Mouse (Mus musculus) lung, postnatal 36 days (tissue): Measurements from ENCODE around the gene Avp.
"Not testable (repeated sequence)": the region's sequence is repeated elsewhere in the genome, so short reads cannot be mapped to it uniquely, and the experiment has no call there.

Experiments
- DNase-seq: peaks from one replicate; pipeline ENCODE4 v3.0.0; 2022; ENCODE audit warnings: mixed read lengths

The Avp gene

DNA sequence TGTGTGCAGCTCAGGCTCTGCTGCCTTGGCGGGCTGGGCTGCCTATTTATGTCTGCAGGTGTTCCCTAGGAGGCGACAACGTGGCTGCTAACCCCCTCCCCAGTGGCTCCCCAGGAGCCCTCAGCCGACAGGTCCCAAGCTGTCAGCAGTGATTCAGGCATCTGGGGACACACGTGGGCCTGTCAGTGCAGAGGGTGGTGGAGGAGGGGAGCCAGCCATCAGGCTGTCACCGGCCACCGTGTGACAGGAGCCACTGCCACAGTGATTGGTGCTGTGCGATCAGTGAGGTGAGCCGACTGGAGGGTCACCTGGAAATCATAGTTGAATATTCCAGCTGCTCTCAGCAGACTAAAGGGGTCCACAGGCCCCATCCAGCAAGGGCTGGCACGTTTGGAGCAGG is at the start of gene Avp:
Gene Avp, minus strand, starts transcription at position 3 of the 400 bp plus-strand sequence.
- no peak for DNase-seq

DNA sequence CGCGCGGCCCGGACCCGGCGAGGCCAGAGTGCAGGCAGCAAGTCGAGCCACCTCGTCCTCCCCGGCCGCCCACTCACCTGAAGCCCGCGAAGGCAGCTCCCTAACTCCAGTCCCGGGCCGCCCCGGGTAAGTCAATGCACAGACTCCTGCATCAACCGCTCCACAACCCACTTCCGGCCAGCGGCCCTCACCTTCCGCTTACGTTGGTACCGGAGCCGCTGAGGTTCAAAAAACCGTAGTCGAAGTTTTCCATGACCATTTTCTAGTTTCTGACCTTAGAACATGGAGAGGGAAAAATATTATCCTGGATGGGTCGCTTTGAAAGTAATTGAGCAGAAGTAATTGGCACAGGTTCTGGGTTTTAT is 47.5 kb upstream of the Avp start, which contains the start of the genes Fastkd5 and Ubox5:
Gene Fastkd5, minus strand, starts transcription at position 189 of the 365 bp plus-strand sequence.
Gene Ubox5, minus strand, starts transcription at position 200 of the 365 bp plus-strand sequence.
- DNase-seq: peak; percentile 96

DNA sequence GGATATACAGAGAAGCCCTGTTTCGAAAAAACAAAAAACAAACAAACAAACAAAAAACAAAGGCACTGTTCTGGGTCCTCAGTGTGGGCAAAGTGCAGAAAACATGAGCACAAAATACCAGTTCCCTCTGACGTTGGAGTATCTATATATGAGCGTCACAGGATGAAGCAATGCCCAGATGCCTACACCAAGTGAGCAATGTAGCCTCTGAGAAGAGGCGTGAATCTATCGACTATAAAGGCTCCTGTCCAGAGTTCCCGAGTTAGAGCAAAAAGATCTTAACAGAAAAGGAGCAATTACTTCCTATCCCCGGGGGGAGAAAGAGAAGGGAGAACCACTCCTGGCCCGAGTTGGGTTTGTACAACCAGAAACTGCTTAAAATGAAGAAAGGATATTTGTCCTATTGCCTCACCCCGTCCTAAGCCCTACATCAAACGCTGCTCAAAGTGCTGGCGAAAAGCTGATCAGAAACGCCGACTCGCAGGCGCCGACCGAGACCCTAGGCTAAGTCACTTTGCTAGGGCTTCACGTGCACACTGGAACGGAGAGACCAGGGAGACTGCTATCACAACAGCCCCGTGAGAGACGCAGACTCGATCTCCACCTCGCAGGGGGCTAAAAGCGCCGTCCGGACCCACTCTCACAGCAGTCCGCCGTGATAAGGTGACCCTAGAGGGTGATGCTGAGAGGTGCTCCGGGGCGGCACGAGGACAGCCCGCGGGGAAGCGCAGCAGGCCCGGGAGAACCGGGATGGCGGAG is 46.9 kb upstream of the Avp start:
- no peak for DNase-seq

DNA sequence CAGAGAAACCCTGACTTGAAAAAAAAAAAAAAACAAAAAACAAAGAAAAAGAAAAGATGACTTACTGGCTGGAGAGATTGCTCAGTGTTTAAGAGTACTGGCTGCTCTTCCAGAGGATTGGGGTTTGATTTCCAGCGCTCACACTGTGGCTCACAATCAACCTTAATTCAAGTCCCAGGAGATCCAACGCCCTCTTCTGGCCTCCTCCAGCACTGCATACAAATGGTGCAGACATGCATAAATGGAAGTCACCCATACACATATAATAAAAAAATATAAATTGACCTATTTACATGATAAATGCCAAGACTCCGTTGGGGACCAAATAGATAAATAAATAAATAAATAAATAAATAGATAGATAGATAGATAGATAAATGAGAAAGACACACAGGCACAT is 46.1 kb upstream of the Avp start:
- DNase-seq: no peak

DNA sequence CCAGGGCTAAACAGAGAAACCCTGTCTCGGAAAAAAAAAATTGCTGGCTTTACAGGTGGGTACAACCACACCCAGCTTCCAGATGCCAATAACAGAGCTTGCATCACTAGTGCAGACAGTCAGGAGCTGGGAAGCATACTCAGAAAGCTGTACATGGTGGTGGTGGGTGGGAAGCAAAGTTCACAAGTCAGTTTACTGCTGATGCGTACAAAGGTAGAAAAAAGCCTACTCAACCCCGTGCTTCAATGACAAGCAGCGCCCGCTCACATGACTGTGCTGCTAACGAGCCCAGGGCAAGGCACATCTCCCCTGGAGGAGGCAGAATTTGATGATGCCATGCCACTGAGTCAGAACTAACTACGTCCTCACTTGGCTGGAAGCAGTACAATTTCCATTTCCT is 36.6 kb upstream of the Avp start:
- DNase-seq: no peak

DNA sequence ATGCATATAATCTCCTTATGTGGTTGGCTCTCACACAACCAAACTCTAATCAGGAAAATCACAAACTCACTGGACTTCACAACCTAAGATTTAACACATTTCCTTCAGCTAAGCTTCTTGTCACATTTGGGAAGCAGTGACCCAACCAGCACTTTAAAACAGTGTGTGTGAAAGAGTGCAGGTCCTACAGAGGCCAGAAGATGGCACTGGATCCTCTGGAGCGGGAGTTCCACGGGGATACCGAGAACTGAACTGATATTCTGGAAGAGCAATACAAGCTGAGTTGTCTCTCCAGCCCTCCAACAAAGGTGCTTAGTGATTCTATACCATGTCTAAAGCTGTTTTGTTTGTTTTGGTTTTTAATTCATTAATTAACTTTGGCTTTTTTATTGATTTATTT is 30.7 kb upstream of the Avp start:
- DNase-seq: peak; percentile 45

DNA sequence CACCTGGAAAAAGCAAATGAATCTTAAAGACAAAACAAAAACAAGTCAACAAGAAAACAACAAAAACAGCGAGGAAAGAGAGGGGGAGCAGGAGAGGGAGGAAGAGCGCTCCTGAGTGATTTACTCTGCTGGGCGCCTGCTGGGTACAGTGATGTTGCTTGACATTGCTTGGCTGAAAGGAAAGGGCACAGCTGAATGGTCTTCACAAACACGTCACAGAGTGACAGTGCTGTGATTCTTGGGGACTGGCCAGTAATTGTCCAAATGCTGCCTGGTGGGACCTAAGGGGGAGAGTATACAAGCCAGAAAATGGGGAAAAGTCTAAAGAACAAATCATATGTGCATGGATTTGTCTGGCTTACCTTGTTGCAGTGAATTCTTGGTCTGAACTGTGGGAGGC is 19.8 kb upstream of the Avp start:
- DNase-seq: peak; percentile 32

DNA sequence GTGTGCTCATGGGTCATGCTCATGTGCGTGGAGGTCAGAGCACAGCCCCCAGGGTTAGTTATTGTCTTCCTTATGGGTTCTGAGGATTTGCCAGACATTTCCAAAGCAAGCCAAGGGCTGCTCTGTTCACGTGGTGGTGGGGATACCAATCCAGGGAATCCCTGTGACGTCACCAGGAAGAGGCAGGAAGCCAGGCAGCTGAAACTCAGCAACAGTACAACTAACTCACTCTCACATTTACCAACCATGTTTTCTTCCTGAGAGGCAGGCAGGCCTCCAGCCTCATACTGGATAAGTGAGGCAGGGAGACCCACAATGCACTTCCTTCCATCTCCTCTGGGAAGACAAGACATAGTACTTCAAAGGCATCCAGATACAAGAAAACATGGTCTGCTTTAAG is 16.0 kb upstream of the Avp start:
- DNase-seq: no peak

DNA sequence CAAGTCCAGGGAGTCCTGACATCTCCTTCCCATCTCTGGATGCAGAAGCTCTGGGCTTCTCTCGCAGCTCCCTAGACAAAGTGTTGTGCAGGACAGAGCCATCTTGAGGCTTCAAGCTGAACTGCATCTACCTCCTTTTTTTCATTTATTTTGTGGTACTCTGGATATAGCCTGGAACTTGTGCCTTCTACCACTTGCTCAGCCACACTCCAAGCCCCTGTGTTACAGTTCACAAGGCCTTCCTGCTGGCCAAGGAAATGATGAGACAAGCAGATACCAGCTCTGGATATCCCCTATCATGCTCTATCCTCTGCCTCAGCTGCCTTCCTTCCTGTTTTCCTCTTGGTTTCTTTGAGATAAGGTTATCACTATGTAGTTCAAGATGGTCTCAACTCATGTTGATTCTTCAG is 15.3 kb upstream of the Avp start:
- peak; percentile 52 for DNase-seq

DNA sequence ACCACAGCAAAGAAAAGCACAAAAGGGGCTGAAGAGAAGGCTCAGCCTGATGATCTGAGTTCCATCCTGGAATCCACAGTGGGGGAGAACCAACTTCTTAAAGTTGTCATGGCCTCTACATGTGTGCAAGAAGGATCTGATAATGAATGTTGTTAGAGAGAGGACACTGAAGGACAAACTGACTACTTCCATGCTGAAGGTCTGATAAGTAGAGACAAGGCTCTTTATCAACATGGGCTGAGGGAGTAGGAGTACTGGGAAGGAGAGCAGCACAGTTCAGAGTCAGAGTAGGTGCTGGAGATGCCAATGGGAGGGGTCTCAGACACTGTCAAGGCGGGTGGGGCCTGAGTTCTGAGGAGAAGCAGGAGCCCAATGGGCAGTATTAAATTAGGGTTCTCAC is 13.2 kb upstream of the Avp start:
- DNase-seq: no peak

DNA sequence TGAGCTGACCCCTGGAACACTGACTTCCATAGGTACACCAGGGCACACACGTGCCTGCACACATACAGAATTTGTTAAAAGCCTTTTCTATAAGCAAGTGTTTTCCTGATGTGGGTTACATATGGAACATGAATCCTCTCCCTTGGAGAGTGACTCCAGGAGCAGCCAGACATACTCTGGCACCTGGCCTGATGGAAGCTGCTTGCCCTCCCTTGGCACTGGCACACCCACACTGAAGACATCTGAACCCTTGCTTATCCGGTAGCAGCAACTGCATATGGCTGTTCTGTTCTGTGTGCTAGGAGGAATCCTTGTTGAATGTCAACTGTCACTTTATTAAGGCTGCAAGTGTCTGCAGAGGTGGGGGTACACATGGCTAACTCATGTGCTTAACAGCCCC is 8.7 kb upstream of the Avp start:
- DNase-seq: no peak

DNA sequence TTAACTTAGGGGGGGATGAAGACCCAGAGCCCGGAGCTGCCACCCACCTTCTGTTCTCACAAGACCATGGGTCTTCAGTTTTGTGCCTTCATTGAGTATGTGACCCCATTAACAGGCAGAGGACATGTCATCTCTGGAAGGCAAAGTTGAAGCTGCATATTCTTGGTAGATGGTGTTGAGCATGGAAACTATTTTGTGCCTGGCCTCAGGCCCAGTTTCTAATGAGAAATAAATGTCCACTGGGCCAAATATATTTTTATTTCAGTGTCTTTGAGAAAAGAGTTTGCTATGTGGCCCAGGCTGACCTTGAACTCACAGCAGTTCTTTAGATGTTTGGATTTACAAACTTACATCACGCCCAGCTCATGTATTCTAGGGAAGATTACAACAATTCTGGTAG is 7.4 kb upstream of the Avp start:
- no peak for DNase-seq

DNA sequence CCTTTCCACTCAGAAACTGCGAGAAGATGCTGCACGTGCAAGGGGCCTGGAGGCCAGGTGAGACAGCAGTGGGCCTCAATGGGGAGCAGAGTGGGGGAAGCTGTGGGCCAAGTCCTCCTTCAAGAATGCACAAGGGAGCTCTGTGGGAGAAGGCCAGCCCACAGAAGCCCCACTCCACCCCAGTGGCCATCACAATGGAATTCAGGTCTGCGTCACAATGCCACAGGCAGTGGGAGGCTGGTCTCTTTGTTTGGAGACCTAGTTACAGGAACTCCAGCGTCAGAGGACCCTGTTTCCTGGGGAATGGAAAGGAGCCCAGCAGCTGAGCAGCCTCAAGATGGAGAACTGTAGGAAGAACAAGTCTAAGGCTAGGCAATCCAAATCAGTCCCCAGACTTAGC is 6.8 kb upstream of the Avp start:
- no peak for DNase-seq

DNA sequence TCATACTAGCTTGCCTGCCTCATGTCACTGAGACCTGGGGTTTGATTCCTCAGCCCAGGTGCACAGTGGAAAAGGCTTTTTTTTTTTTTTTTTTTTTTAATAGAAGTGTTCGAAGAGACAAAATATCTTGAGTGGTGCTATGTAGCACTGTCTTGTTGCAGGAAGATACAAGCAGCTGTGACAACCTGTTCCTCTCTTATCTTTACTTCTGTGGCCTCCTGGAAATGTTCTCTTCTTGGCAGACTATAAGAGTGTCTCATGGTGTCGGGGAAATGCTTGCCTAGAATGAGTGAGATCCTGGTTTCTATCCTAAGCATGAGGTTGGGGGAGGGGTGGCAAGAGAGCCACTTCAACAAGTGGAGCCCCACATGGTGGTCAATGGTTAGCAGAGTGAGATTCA is 6.0 kb upstream of the Avp start:
- DNase-seq: no peak

DNA sequence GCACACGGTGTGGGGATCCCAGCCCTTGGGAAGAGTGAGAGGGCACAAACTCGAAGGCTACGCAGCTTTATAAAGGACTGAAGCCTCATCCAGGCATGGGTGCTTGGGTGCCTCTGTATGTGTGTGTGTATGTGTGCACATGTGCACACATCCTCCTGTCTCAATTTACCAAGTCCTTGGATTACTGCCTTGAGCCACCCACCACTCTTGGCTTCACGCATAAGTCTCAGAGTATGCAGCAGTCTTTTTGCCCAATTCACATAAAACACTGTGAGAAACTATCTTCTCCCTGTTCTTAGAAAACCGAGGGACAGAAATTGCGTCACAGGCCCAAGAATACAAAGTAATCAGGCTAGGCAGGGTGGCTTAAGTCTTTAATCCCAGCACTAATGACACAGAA is 3.7 kb upstream of the Avp start:
- no peak for DNase-seq

DNA sequence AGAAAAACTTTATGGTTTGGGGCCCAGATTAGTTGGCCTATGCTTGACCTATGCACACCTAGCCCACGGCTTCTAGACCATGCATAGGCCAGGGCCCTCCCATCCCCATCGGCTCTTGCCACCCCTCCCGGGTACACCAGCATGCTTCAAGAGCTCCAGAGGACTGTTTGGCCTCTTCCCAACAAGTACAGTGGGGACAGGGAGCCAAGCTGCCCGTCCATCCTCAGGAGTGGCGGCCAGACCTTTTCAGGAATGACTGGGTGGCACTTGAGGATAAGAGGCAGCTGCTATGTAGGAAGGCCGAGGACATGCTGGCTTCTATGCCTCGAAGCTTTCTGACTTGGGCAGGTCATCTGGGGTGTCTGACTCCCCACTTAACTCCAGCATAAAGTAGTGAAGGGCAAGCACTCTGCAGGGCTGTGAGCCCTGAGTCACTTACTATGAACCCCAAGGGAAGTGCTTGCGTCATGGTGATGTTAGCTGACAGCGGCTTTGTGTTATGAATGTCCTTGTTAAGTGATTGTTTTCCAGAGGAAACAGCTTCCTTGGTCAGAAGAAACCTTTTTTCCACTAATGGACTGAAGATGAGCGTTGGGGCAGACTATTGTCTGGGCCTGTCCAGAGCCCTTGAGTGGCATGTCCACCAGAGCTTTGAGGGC is 1.7 kb upstream of the Avp start:
- DNase-seq: peak; percentile 56

DNA sequence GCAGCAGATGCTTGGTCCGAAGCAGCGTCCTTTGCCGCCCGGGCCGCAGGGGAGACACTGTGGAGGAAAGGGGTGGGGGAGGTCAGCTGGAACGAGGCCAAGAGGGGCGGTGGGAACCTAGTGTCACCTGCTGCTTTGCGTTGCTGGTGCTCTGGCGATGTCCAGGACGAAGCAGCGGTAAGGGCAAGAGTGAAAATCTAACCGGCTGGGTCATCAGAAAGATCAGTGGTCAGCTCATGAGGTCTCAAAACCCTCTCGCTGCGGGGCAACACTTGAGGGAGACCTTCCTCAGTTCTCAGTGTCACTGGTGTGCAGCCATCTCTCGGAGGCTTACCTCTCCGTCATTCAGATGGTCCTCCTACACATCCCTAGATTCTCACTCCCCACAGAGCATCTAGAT is 1.2 kb downstream of the Avp start:
- DNase-seq: no peak

DNA sequence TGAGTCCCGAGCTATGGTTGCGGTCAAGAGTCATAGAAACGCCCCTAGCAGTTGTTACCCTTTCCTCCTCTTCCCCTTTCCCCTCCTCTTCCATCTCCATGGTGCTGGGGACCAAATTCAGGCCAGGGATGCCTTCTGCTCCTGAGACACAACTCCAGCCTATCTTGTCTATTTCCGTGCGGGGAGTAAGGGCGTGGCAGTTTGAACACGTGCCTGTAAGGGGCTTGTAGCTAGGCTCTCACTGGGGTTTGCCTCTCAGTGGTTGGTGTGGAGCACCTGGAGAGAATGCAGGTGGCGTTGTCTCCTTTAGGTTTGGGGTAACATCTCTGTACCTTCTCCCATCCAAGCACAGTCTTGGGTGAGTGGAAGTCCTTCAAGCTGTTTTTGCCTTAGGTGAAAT is 2.6 kb downstream of the Avp start:
- DNase-seq: no peak

DNA sequence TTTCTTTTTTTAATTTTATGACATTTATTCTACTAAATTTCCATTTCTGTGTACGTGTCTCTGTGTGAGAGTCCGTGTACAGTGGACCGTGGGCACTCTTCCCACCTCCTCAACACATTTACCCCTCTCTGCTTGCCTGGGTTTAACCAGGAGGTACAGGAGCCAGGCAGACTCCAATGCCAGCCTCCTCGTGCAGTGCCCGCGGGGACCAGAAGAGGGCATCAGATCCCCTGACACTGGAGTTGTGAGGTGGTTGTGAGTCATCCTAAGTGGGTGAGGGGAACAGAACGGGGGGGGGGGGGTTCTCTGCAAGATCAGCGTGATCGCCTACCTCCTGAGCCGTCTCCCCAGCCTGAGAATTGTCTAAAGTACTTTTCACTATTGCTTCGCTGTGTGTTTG is 4.2 kb downstream of the Avp start:
- peak; percentile 79 for DNase-seq

DNA sequence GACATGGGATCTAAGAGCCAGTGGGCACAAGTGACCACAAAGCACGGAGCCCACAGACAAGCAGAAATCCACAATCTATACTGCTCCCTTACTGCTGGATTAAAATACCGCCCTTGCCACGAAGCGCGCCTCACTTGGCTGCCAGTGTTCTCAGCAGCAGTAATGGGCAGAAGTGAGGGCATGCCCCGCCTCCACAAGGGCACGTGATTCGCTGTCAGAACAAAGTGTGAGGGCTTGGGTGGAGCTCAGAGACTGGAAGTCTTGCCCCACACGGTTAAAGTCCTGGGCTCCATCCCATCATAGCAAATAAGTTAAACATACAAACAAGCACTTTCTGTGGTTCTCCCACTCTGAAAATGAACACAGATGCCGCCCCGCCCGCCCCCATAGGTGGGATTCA is 4.7 kb downstream of the Avp start:
- DNase-seq: peak; percentile 79

DNA sequence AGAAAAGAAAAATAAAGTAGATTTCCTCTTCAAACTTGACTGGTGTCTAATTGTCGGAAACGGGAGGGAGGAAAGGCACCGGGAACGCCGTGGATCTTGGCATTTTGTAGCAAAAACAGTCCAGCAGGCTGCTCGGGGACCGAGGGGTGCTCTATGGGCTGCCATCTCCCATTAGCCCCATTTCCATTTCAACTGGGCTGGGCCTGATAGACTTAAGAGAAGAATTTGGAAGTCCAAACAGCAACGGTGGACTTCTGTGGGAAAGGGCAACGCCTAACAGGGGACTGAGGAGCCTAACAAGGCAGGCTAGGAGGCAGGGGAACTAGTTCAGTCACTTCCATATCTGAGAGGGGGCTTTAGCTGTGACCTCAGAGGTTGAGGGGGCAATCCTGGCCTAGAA is 5.3 kb downstream of the Avp start:
- no peak for DNase-seq

DNA sequence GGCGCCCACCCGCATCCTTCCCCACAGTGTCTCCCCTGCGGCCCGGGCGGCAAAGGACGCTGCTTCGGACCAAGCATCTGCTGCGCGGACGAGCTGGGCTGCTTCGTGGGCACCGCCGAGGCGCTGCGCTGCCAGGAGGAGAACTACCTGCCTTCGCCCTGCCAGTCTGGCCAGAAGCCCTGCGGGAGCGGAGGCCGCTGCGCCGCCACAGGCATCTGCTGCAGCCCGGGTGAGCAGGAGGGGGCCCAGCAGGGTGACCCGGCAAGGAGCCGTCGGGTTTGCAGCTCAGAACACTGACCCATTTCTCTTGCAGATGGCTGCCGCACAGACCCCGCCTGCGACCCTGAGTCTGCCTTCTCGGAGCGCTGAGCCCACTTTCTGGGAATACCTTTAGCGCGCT is 5.8 kb downstream of the Avp start:
- not testable (repeated sequence) for DNase-seq

DNA sequence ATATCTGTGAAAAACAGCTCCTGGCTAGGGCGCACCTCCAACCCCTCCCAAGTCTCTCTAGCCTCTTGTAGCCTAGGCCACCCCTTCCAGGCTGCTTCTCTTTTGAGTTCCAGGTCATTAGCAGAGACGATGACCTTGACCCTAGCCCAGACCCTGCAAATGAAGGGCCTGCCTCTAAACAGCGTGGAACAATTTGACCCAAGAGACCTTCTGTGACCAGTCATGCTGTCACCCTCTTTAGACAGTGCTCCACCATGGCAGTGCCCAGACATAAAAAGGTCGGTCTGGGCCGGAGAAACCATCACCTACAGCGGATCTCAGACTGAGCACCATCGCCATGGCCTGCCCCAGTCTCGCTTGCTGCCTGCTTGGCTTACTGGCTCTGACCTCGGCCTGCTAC is 6.5 kb downstream of the Avp start, which contains the start of gene Oxt:
Gene Oxt, plus strand, starts transcription at position 301 of the 400 bp plus-strand sequence.
- no peak for DNase-seq

DNA sequence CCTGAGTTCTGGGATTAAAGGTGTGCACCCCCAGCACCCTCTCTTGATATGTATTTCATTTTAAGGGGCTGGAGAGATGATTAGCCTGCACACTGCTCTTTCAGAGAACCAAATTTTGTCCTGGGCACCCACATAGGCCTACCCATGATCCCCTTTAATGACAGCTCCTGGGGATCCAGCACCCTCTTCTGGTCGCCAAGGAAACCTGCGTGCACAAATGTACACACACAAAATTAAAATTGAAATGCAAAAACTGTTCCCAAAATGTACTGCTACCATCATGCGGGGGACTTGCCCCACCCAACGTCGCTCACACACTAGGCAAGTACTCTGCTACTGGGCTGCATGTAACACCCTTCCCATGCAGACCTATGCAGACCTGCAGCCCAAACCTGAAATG is 7.4 kb downstream of the Avp start:
- no peak for DNase-seq

DNA sequence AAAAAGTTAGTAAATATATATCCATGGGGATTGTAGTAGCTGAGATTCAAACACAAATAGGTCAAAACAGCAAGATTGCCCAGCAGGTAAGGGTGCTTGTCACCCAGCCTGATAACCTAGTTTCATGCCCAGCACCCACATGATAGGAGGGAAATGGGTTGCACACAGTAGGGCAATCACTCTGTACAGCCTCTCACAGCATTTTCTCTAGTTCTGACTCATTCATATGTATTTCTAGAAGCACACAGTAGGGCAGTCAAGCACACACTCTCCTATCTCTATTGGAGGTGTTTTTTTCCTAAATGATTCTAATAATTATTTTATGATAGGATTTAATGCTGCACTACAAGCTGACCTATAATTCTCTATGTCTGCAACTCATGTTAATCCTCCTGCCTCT is 12.4 kb downstream of the Avp start:
- no peak for DNase-seq
